Mouse (Mus musculus): ENCODE data around the gene D830030K20Rik. TPM values are rescaled to one million over a fixed set of nuclear protein-coding genes. Genes with fewer than 3 reads are reported as not detected.
"Not testable (repeated sequence)": the region's sequence is repeated elsewhere in the genome, so short reads cannot be mapped to it uniquely, and the experiment has no call there.

D830030K20Rik gene
- 0.10 and 0.13 TPM in 2 replicates for polyA plus RNA-seq (2015; fragmentation: Nextera tagmentation; extraction: Ambion mirVana)

DNA sequence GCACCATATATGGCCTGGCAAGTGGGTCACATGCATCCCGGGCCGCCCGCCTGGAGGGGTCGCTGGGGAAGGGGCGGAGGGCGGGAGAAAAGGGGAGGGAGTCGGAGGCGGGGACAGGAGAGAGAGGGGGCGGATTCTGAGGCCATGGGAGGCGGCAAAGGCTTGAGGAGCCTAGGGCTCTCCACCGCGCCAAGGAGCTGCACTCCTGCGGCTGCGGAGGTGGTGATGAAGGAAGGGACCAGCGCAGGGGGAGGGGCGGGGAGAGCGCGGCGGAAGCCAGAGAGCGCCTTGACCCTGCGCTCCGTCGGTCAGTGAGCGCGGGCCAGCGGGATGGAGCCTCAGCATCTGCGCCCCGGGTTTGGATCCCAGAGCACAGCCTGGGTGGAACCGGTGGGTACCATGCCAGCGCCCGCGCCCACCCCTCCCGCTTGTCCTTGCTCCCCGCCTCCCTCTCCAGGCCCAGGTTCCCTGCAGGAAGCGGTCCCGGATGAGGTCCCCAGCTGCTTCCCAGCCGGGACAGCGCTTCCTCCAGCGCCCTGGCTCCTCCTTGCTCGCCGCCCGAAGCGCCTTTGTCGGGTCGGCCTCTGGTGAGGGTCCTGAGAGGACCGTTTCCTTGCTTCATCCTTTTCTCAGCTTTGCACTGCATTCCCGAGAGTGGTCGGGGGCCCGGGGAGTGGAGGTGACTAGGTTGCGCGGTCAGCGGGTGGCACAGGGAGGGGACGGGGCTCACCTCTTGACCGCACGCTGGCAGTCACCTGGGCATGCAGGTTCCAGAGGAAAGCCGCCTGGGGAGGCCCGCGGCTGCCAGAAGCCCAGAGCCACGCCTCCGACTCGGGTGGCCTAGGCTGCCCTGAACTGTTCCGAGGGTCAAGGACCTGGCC lies at the start of gene D830030K20Rik:
TSS of gene D830030K20Rik (plus strand) at position 217 of the 881 bp plus-strand sequence.
- ATAC-seq (ENCODE audit: insufficient read depth); H3K27ac ChIP-seq (replicated peaks); H3K4me3 ChIP-seq (replicated peaks); H3K9me3 ChIP-seq (replicated peaks); H3K36me3 ChIP-seq (replicated peaks); H3K9ac ChIP-seq; H3K27me3 ChIP-seq; H3K4me1 ChIP-seq (replicated peaks): not testable (repeated sequence)
- H3K4me2 ChIP-seq, result peak within 1 kb of the TSS; percentile 30
- WGBS (ENCODE audit: insufficient replicate concordance), result 1% methylated on average over 27 of the region's 62 CpGs

DNA sequence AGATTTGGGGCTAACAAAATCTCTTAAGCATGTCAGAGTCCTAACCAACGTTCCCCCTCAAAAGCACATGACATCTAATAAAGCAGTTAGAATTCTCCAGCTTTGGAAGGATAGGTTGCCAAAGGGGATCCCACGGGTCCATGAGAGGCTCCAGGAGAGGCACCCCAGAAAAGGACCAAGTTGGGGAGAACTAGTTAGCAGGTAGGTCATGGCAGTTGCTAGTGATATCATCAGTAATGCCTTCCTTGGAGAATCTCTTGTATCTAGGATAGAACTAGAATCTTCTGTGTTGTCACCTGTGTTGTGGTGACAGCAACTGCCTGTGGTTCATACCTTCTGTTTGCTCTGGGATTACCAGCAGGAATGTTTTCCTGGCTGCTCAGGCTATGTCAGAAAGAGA lies 20.3 kb upstream of the D830030K20Rik start, which contains the start of gene Gm5795:
TSS of gene Gm5795 (plus strand) at position 301 of the 400 bp plus-strand sequence.
- not testable (repeated sequence) for H3K27ac ChIP-seq (replicated peaks); H3K9me3 ChIP-seq (replicated peaks); H3K27me3 ChIP-seq; H3K36me3 ChIP-seq (replicated peaks); H3K4me3 ChIP-seq (replicated peaks); H3K9ac ChIP-seq; H3K4me1 ChIP-seq (replicated peaks); ATAC-seq (ENCODE audit: insufficient read depth); H3K4me2 ChIP-seq
- WGBS (ENCODE audit: insufficient replicate concordance), result no CpG with 5 or more reads among the region's 2 CpGs

DNA sequence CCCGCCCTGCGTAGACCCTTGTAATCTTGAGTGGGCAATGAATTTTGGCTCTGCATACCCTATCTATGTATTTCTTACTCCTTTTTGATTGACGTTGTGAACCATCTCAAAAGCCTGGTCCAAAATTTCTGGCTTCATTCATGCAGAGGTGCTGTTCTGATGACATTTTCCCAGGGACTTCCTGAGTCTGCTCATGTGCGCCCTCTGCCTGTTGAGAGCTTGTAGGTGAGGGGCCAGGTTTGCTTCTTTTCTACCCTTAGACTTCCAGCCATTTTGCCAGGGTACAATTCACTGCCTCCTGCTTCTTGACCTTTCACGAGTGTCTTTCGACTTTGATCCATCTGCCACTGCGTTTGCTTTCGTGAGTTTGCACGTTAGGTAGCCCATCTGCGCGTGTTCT lies 1.1 kb downstream of the D830030K20Rik start:
- H3K36me3 ChIP-seq (replicated peaks); H3K4me2 ChIP-seq; H3K27me3 ChIP-seq; H3K4me1 ChIP-seq (replicated peaks); H3K4me3 ChIP-seq (replicated peaks); ATAC-seq (ENCODE audit: insufficient read depth); H3K27ac ChIP-seq (replicated peaks); H3K9me3 ChIP-seq (replicated peaks); H3K9ac ChIP-seq: not testable (repeated sequence)
- WGBS (ENCODE audit: insufficient replicate concordance), result 9% methylated on average over 9 of the region's 11 CpGs

- not testable (repeated sequence) for H3K9me3 ChIP-seq (replicated peaks); H3K36me3 ChIP-seq (replicated peaks); H3K4me3 ChIP-seq (replicated peaks); ATAC-seq (ENCODE audit: insufficient read depth); H3K27me3 ChIP-seq; H3K27ac ChIP-seq (replicated peaks); H3K4me2 ChIP-seq; H3K4me1 ChIP-seq (replicated peaks); H3K9ac ChIP-seq
- WGBS (ENCODE audit: insufficient replicate concordance), result 84% methylated on average over 2 of the region's 2 CpGs
These were observed 54.2 kb downstream of the D830030K20Rik start for GRCm38 (mm10) chr14:3262531-3262930.

Other genes starting within 250 kb of the D830030K20Rik start
- not detected in 2 replicates for gene Gm2888, start 178.5 kb upstream of the D830030K20Rik start, polyA plus RNA-seq (2015; fragmentation: Nextera tagmentation; extraction: Ambion mirVana)
- 0.10 TPM in 1 of 2 replicates, not detected in the other for gene Gm2897, start 159.2 kb upstream of the D830030K20Rik start, polyA plus RNA-seq (2015; fragmentation: Nextera tagmentation; extraction: Ambion mirVana)
- gene Gm10340, start 74.5 kb upstream of the D830030K20Rik start, polyA plus RNA-seq (2015; fragmentation: Nextera tagmentation; extraction: Ambion mirVana), result not detected in 2 replicates
- not detected in 2 replicates for gene Gm5795, start 20.2 kb upstream of the D830030K20Rik start, polyA plus RNA-seq (2015; fragmentation: Nextera tagmentation; extraction: Ambion mirVana)
- gene Gm2956, start 124.1 kb downstream of the D830030K20Rik start, polyA plus RNA-seq (2015; fragmentation: Nextera tagmentation; extraction: Ambion mirVana), result not detected in 2 replicates
- not detected in 2 replicates for gene Gm10413, start 186.6 kb downstream of the D830030K20Rik start, polyA plus RNA-seq (2015; fragmentation: Nextera tagmentation; extraction: Ambion mirVana)
- not detected in 2 replicates for gene Gm10409, start 204.1 kb downstream of the D830030K20Rik start, polyA plus RNA-seq (2015; fragmentation: Nextera tagmentation; extraction: Ambion mirVana)
- not detected in 2 replicates for gene Gm3005, start 219.6 kb downstream of the D830030K20Rik start, polyA plus RNA-seq (2015; fragmentation: Nextera tagmentation; extraction: Ambion mirVana)
- not detected in 2 replicates for gene Gm10408, start 240.9 kb downstream of the D830030K20Rik start, polyA plus RNA-seq (2015; fragmentation: Nextera tagmentation; extraction: Ambion mirVana)

Measured in liver, embryonic 15.5 days (tissue).